Mouse (Mus musculus) urinary bladder, postnatal 25 days (tissue): ENCODE results near the gene Zcrb1.
A peak's percentile ranks its signal among the peaks of the same experiment; 100 is the strongest.
"Not testable (repeated sequence)": the region's sequence is repeated elsewhere in the genome, so short reads cannot be mapped to it uniquely, and the experiment has no call there.

ENCODE experiments used
- DNase-seq: peaks from one replicate; pipeline ENCODE4 v3.0.0; 2022; ENCODE audit warnings: low spot score

The Zcrb1 gene

DNA sequence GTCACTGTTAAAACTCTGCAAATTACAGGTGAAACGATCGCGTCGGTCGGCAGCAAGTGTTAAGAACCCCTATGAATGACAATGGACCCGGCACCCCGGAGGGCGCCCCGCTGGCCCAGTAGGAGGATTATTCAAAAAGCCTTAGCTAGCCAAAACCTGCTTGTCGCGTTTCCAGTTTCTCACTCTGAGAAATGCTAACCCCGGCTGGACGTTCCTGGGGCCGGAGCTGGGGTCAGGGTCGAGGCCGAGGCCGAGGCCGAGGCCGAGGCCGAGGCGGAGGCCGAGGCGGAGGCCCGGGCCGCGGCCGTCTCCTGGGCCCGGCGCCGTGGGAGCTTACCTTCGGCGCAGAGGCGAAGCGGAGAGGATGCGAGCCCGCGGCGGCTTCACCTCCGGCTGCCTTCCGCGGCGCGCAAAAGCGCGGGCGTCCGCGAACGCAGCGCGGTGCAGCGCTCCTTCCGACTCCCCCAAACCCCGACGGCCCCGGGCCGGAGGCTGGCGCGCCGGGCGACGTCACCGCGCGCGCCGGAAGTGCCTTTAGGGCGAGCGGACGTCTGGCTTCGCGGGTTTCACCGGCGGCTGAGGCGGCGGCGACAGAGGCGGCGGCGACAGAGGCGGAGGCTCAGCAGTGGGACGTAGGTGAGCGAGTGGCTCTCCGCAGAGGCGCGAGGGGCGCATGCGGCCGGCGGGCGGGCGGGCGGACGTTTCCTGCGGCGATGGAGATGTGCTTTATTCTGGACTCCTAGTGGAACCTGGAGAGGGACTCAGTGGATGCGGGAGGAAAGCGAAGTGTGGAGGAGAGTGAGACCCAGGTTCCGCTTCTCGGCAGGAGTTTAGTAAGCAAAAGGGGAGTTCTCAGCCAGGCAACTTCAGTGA is at the start of gene Zcrb1, which contains the start of gene Pphln1:
Gene Zcrb1 (minus strand): TSS at position 509 of the 873 bp plus-strand sequence.
Gene Pphln1 (plus strand): TSS at position 525 of the 873 bp plus-strand sequence.
- DNase-seq, result peak; percentile 79

DNA sequence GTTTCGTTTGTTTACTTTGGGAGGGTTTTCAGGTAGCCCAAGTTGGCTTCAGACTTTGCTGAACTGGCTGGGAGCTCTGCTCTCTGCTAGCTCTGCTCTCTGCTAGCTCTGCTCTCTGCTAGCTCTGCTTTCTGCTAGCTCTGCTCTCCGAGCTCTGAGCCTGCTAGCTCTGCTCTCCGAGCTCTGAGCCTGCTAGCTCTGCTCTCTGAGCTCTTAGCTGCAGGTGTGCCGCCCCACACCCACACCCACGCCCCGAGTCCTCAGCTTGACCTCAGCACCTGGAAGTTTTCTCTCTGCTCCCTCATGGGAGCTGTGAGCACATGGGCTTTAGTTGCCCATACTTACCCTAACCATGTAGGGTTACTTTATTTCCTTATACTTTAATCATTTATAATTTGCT is 45.5 kb upstream of the Zcrb1 start:
- DNase-seq, result no peak

DNA sequence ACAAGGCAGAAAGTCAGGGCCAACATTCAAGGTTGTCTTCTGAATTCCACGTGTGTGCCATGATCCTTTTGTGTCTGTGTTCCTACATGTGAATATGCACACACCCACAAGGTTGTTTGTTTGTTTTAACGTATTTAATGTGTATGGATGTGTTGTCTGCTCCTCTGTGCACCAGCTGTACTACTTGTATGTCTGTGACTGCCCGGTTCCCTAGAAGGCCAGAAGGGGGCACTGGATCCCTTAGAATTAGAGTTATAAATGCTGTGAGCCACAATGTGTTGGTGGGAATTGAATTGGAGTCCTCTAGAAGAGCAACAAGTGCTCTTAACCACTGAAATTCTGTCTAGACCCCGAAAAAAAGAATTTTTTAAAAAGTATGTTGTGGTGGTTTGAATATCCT is 44.1 kb upstream of the Zcrb1 start:
- no peak for DNase-seq

DNA sequence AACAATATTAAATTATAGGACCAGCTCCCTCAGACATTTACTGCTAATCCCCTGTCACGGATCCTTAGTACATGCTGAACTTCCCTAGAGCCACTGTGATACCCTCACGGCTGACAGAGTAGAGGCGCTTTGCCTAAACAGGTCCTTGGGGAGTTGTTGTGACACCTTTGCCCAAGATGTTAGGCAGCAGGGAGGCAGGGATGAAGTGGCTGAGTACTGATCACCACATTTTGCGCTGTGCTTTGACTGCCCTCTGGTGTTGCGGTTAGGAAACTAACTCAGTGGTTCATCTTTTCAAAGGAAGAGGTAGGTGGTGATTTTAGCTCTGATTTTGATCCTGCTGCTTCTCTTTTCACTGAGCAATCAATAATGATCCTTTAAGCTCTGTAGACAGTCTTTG is 40.5 kb upstream of the Zcrb1 start:
- peak; percentile 42 for DNase-seq

DNA sequence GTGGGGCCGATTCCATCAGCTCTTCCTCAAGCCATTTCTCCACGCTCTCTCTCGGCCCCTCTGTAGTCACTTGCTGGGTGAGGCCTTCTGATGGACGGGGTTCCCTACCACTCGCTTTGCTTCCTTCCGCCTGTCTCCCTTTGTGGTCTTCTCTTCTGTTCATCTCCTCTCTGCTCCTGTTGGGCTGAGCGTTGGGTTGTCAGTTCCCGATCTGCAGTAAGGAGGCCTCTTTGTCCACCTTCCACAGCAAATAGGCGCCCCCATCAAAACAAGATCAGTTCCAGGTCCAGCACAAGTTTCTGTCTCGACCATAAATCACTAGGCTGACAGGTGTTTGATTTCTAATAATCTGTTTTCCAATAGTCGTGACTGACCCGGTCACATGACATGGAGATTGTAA is 37.9 kb upstream of the Zcrb1 start:
- no peak for DNase-seq

DNA sequence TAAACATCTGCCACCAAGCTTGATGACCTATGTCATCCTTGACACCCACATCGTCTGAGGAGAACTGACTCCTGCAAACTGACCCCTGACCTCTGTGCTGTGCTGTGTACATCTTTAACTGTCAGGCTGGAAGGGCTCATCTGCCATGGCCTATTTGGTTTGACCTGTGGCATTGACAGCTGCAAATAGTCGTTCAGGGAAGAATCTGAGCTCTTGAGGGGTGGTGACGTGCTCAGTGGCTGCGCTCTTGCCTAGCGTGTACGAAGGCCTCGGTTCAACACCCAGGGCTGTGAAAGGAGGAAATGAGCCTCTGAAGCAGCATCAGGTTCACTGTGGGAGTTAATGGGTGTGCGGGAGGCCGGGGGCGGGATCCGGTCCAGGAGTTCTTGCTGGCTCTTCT is 35.7 kb upstream of the Zcrb1 start:
- no peak for DNase-seq

DNA sequence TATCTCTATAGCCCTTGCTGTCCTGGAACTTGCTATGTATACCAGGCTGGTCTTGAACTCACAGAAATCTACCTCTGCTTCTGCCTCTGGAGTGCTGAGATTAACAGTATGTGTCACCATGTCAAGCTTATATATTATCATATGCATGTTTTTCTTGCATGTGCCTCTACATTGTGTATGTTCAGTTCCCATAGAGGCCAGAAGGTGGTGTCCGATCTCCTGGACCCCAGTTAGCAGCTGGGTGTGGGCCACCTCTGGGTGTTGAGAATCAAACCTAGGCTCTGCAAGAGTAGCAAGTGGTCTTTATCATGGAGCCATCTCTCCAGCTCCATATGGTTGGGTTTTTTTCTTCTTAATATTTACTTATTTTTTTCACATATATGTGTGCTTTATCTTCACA is 24.4 kb upstream of the Zcrb1 start:
- DNase-seq, result no peak

DNA sequence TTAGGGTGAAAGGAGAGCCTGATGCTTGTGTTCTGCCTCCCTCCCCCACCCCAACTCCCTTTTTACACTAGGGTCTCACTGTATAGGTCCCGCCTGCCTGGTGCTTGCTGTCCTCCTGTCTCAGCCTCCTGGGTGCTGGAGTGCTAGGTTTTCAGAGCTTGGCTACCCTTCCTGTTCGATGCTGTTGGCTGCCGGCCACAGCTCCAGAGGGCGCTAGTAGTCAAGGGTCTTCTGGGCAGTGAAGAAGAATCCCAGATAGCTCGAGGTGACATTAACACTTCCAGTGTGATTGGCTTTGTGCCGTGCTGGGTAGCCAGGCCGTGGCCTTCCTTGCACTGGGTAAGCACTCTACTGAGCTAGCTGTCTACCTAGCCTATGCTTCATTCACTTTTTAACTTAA is 22.5 kb upstream of the Zcrb1 start:
- no peak for DNase-seq

DNA sequence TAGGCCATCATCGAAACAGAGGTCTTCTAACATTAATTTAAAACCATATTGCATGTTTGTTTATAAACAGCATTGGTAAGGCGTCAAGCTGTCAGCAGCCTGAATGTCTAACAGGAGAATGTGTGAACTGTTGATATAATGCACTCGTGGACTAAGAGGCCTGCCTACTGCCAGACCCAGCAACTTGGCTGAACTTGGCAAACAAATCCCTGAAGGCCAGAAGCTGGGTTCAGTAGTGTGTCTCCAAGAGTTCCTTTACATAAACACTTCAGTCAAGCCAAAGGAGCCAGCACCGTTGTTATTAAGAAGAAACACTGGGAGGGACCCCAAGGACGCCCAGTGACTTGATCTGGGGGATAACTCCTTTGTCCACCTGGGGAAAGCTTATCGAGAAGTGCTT is 18.2 kb upstream of the Zcrb1 start:
- DNase-seq, result no peak

DNA sequence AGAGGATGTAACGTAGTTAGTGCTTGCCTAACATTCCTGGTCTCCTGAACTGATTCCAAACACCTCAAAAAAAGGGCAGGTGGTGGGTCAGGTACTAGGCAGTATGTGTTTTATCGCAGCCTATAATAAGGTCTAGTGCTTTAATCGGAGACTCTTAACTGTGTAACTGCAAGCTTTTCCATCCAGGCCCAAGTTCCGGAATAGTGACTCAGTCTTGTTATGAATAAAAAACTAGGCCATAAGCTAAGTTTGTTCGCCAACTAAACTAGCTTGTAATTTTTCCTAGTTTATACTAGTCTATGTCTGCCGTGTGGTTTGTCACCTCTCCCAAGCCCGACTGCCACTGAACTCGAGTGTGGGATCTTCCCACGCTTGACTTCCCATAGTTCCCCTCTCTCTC is 16.3 kb upstream of the Zcrb1 start:
- DNase-seq, result no peak

DNA sequence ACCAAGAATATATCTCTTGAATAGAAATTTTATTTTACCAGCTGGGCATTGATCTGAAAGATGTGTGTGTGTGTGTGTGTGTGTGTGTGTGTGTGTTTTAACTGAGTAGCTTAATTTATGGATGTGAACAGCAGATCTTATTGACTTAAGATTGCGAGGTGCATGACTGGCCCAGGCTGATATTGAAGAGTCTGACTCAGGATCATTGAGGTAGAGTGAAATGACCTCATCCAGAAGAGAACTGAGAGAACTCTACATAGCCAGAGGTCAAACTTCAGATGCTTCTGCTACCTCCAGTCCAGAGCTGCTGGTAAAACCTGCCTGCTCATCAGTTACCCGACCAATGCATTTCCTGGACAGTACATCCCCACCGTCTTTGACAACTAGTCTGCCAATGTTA is 14.3 kb upstream of the Zcrb1 start:
- DNase-seq, result no peak

DNA sequence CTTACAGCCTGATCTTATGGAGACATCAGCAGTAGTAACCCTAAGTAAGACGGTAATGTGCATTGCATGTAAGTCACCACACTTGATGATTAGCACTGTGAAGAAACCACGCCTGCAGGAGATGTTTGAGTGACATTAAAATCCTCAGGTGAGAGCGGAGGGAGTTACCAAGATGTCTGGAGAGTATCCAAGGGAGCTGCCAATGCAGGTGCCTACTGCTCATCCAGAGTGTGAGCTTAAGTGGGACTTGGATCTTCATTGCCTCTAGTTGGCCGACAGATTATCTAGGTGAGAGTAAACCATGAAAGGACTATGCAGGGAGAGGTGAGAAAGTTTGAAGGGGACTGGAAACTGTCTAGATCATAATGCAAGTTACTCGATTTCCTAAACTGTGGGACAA is 8.4 kb upstream of the Zcrb1 start:
- DNase-seq, result no peak

DNA sequence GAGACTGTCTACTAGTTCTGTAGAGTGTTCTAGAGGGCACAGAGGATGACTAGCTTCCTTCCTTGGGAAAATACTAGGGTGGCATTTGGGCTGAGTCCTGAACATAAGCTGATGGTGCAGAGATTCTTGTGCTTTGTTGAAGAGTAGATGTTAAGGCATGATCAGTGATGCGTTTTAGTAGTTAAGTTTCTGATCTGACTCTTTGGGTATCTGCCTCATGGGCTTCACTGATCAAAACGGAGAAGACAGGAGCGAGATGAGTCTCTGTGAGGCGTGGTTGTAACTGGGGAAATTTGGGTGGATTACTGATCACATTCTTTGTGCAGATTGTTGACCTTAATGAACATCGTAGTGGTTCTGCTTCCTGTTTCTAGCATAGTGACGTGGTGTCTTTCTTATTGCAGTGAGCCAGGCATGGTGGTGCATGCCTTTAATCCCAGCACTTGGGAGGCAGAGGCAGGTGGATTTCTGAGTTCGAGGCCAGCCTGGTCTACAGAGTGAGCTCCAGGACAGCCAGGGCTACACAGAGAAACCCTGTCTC is 7.4 kb upstream of the Zcrb1 start:
- no peak for DNase-seq

DNA sequence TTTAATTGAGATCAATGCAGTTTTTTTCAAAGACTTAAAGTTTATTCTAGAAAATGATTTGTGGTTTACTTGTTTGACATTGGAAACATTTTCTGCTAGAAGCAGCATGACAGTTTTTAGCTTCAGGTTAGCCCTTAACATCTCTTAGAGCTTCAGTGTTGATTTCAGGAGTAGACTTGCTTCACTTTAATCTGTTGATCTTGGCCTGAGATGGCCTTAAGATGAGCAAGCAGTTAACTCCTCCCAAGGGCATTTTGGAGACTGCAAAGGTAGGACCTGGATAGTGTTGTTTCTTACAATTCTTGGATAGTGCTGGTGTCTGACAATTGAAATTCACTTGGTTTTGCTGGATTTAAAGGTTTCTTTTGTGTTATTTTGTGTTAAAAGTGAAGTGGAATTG is 6.7 kb upstream of the Zcrb1 start:
- no peak for DNase-seq

DNA sequence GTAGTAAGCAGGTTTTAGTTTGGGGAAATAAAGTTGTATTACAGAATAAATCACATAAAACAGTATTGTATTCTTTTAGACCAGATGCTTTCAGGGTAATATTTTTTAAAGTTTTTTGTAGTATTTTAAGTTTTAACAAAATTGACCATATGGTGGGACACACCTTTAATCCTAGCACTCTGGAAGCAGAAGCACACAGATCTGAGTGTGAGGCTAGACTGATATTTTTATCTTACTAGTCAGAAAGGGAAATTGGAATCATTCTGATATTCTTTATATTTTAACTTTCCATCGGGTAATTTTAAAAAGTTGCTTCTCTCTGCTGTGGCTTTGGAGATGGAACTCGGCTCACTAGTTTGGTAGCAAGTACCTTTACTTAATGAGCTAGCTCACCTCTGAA is 4.6 kb upstream of the Zcrb1 start:
- DNase-seq, result no peak

DNA sequence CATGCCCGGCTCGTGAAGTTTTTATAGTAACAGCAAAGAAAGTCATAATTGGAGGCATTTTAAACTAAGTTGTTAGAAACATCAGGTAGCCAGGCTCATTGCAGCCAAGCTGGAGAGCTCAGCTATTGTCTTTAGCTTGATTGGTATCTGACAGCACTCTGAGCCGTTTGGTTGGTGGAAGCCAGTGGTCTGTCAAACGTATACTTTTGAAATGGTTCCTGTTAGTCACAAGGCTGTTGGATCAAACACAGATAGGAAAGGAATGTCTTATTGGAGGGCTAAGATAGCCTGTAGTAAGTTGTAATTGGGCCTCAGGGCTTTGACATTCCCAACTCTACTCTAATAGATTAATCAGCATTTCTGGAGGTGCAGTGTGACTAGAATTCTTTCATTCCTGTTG is 3.3 kb upstream of the Zcrb1 start:
- DNase-seq, result no peak

DNA sequence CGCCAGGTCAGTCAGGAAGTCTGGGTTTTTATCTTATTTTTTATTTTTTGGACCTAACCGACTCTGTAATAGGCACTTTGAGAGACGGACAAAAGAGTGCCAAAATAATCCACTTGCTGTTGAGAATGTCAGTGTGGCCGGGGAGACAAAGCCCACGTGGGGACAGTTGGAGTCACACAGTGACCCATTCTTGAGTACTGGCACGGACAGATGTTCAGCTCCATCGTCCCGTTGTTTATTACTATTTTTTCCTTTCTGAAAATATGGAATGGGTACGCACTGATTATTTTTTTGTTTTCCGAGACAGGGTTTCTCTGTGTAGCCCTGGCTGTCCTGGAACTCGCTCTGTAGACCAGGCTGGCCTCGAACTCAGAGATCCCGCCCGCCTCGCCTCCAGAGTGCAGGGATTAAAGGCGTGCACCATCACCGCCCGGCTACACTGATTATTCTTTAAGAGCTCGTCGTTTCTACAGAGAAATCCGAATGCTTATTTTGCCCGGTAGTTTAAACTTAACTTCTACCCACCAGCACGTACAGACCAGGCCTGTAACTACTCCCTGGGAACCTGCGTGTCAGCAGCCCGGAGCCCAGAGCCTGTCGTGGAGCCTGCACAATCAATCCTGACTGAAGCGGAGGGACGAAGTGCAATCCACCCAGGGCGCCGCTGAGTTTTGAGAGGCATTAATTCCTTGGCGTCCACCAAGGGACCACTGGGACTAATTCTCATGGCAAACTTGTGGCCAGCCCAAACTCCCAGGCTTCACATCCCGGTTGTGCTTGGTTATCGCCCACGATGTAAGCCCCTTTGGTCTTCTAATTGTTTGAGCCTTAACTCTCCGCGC is 786 bp upstream of the Zcrb1 start:
- DNase-seq, result no peak

DNA sequence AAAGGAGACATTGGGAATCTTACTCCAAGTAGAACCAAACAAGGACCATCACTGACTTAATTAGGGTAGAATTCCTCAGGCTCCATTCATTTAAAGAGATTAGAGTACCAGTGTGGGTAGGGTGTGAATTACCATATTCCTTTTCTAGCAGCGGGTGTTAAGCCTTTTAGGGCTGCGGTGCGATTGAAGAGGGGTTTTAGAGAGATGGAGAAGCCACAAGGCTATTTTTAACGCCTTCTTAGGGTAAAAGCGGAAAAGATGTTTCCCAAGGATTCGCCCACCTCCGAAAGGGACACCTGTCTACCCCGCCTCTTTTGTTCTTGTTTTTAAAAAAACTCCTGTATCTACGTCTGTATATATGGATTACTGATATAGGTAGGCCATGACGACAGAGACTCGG is 865 bp downstream of the Zcrb1 start:
- DNase-seq, result no peak

DNA sequence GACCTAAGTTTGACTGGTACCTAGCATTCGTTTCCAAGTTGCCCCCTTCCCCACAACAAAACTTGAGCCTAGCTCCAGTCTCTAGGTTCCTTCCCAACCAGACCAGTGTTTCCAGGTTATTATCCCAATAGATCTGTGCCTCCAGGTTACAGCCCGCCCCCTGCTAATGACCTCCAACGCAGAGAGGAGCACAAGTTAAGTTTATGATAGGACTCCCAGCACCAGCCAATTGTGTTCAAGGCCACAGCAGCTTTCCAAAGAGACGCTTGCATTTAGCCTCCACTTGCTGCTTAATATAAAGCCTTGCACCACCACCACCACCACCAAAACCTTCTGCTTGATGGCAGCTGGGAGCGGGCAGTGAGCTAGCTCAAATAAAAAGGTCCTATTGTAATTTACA is 16.8 kb downstream of the Zcrb1 start:
- DNase-seq, result no peak

DNA sequence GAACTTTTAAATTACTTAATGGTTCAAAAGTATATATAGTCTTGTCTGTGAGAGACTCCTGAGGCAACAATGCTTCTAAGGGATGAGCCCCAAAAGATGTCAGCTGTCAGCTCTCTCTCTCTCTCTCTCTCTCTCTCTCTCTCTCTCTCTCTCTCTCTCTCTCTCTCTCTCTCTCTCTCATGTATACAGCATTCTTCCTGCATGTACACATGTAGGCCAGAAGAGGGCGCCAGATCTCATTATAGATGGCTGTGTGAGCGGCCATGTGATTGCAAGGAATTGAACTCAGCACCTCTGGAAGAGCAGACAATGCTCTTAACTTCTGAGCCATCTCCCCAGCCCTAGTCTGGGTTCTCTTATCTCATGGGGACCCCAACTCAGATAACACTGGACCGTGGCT is 19.0 kb downstream of the Zcrb1 start:
- no peak for DNase-seq

DNA sequence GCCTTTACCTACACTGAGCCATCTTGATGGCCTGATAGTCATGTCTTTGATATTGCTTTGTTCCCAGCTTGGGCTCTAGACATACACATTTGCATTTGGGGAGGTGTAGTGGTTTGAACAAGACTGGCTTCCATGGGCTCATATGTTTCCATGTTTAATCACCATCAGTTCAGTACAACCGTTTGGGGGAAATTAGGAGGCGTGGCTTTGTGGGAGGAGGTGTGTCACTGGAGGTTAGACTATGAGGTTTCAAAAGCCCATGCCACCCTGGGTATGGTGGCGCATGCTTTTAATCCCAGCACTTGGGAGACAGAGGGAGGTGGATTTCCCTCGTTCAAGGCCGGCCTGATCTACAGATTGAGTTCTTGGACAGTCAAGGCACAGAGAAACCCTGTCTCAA is 22.4 kb downstream of the Zcrb1 start:
- DNase-seq, result no peak

DNA sequence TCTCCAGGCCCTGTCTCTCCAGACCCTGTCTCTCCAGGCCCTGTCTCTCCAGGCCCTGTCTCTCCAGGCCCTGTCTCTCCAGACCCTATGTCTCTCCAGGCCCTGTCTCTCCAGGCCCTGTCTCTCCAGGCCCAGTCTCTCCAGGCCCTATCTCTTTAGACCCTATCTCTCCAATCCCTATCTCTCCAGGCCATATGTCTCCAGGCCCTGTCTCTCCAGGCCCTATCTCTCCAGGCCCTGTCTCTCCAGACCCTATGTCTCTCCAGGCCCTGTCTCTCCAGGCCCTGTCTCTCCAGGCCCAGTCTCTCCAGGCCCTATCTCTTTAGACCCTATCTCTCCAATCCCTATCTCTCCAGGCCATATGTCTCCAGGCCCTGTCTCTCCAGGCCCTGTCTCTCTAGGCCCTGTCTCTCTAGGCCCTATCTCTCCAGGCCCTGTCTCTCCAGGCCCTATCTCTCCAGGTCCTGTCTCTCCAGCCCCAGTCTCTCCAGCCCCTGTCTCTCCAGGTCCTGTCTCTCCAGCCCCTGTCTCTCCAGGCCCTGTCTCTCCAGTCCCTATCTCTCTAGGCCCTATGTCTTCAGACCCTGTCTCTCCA is 25.5 kb downstream of the Zcrb1 start:
- not testable (repeated sequence) for DNase-seq

DNA sequence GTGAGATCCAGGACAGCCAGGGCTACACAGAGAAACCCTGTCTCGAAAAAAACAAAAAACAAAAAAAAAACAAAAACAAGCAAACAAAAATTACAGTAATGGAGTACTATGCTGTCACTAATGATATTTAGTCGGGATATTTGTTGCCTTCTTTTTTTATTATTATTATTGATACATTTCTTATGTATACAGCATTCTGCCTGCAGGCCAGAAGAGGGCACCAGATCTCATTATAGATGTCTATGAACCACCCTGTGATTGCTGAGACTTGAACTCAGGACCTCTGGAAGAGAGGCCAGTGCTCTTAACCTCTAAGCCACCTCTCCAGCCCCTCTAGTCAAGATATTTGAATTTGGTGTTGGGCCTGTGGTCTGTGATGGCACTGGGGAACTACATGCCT is 26.3 kb downstream of the Zcrb1 start:
- DNase-seq, result no peak
